Mouse (Mus musculus): ENCODE measurements around the gene Crmp1. TPM values are rescaled to one million over a fixed set of nuclear protein-coding genes. Genes with fewer than 3 reads are reported as not detected.

Crmp1 gene
- total and polyA plus RNA-seq, 3 experiments = not detected

- H3K27me3 ChIP-seq (ENCODE audit: control insufficient read depth in 1 of 2, insufficient read depth in 2 of 2, low read length in 2 of 2) = no peaks in the 10 kb centered on the region
Observed at GRCm38 (mm10) chr5:37248870-37249269, 7.1 kb downstream of the Crmp1 start.

GRCm38 (mm10) chr5:37251596-37251995, 9.9 kb downstream of the Crmp1 start:
- H3K27me3 ChIP-seq (ENCODE audit: control insufficient read depth in 1 of 2, insufficient read depth in 2 of 2, low read length in 2 of 2) = no peaks in the 10 kb centered on the region
- no peak for TF ChIP-seq RAD21 (IDR thresholded peaks at IDR 0.05; ENCODE audit: low read depth, low read length)
- H3K36me3 ChIP-seq (ENCODE audit: control insufficient read depth in 1 of 2, insufficient read depth in 2 of 2, low read length in 2 of 2) = no peaks in the 10 kb centered on the region
- no peak overlapping the region for H3K4me3 ChIP-seq (ENCODE audit: control insufficient read depth in 1 of 2, insufficient read depth in 1 of 2, low read depth in 2 of 2, low read length in 2 of 2)
- no peak overlapping the region for H3K27ac ChIP-seq (ENCODE audit: control insufficient read depth, low read depth, low read length)
- H3K9me3 ChIP-seq (replicated peaks; ENCODE audit: insufficient read depth, low read length) = no peaks in the 10 kb centered on the region
- H3K4me1 ChIP-seq (ENCODE audit: control insufficient read depth in 1 of 2, insufficient read depth in 2 of 2, low read length in 2 of 2) = no peaks in the 10 kb centered on the region
- no peak for DNase-seq (ENCODE audit: low read depth, low spot score)
- H3K9ac ChIP-seq (ENCODE audit: control insufficient read depth, low read depth, low read length, poor library complexity, severe bottlenecking) = no peak overlapping the region
- H3K79me2 ChIP-seq (ENCODE audit: control insufficient read depth, insufficient read depth, low read length, poor library complexity) = no peaks in the 10 kb centered on the region

More at GRCm38 (mm10) chr5:37248870-37249269, 7.1 kb downstream of the Crmp1 start:
- no peaks in the 10 kb centered on the region for H3K36me3 ChIP-seq (ENCODE audit: control insufficient read depth in 1 of 2, insufficient read depth in 2 of 2, low read length in 2 of 2)
- H3K4me3 ChIP-seq (ENCODE audit: control insufficient read depth in 1 of 2, insufficient read depth in 1 of 2, low read depth in 2 of 2, low read length in 2 of 2) = no peak overlapping the region
- H3K27ac ChIP-seq (ENCODE audit: control insufficient read depth, low read depth, low read length) = no peak overlapping the region
- no peaks in the 10 kb centered on the region for H3K9me3 ChIP-seq (replicated peaks; ENCODE audit: insufficient read depth, low read length)
- no peak for DNase-seq (ENCODE audit: low read depth, low spot score)
- no peak for TF ChIP-seq MXI1 (IDR thresholded peaks at IDR 0.05; ENCODE audit: low read depth, low read length)
- TF ChIP-seq CTCF (IDR thresholded peaks at IDR 0.05 in 2 of 3, conservative IDR thresholded peaks at IDR 0.05 in 1 of 3; ENCODE audit: control insufficient read depth in 1 of 3, insufficient read depth in 1 of 3, low read depth in 2 of 3, low read length in 3 of 3, poor library complexity in 1 of 3, severe bottlenecking in 1 of 3) = no peak
- TF ChIP-seq CHD1 (IDR thresholded peaks at IDR 0.05; ENCODE audit: low read depth, low read length) = no peak
- no peak for TF ChIP-seq NRF1 (IDR thresholded peaks at IDR 0.05; ENCODE audit: insufficient read depth, low read depth, low read length, poor library complexity, severe bottlenecking)
- TF ChIP-seq JUND (IDR thresholded peaks at IDR 0.05; ENCODE audit: low read depth, low read length) = no peak
- no peak for TF ChIP-seq UBTF (IDR thresholded peaks at IDR 0.05; ENCODE audit: borderline replicate concordance, insufficient read depth, low read depth, low read length)
- no peak for TF ChIP-seq CHD2 (IDR thresholded peaks at IDR 0.05; ENCODE audit: low read length)
- TF ChIP-seq USF2 (IDR thresholded peaks at IDR 0.05; ENCODE audit: borderline replicate concordance in 1 of 2, insufficient read depth in 1 of 2, low read depth in 1 of 2, low read length in 2 of 2) = no peak
- TF ChIP-seq TAL1 (IDR thresholded peaks at IDR 0.05; ENCODE audit: low read length) = no peak
- no peak for TF ChIP-seq POLR2A (IDR thresholded peaks at IDR 0.05; ENCODE audit: control insufficient read depth in 1 of 2, insufficient read depth in 1 of 2, low read depth in 1 of 2, low read length in 2 of 2, poor library complexity in 1 of 2)
- no peak for TF ChIP-seq RAD21 (IDR thresholded peaks at IDR 0.05; ENCODE audit: low read depth, low read length)
- TF ChIP-seq HCFC1 (IDR thresholded peaks at IDR 0.05; ENCODE audit: low read depth, low read length) = no peak
- no peak for TF ChIP-seq EP300 (IDR thresholded peaks at IDR 0.05; ENCODE audit: low read depth in 1 of 2, low read length in 2 of 2)
- TF ChIP-seq ZNF384 (IDR thresholded peaks at IDR 0.05; ENCODE audit: low read depth, low read length) = no peak
- no peak for TF ChIP-seq ZMIZ1 (IDR thresholded peaks at IDR 0.05; ENCODE audit: low read depth, low read length)
- TF ChIP-seq SMC3 (IDR thresholded peaks at IDR 0.05; ENCODE audit: low read depth, low read length) = no peak
- no peaks in the 10 kb centered on the region for H3K79me2 ChIP-seq (ENCODE audit: control insufficient read depth, insufficient read depth, low read length, poor library complexity)
- no peak overlapping the region for H3K9ac ChIP-seq (ENCODE audit: control insufficient read depth, low read depth, low read length, poor library complexity, severe bottlenecking)
- H3K4me1 ChIP-seq (ENCODE audit: control insufficient read depth in 1 of 2, insufficient read depth in 2 of 2, low read length in 2 of 2) = no peaks in the 10 kb centered on the region

All from MEL (cell line).